Mouse (Mus musculus) 3T3-L1 (cell line): ENCODE data around the gene Slc39a8.

Experiments used
- DNase-seq: peaks from one replicate; pipeline ENCODE4 v3.0.0-alpha.2; 2015; ENCODE audit warnings: low read depth, low spot score

Slc39a8 gene

GRCm38 (mm10) chr3:135825016-135825753, at the start of gene Slc39a8:
Slc39a8 (plus strand) TSS chr3:135825279.
- peak; percentile 56 for DNase-seq

DNA sequence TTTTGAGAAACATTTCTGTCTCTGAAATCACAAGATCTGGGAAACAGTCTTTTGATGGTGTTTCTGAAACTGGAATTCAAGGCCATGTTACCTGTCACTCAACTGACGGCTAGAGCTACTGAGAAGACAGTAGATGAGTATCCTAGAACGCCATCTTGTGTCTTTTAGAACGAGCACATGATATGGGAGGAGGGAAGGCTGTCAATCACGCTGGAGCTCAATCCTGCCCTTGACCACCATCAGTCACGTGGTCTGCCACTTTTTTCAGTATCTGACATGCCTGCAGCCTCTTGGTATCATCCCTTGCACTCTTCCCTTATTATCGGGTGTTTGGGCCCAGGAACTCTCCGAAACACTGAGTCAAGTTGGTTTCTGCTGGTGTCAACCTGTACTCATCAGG, 40.0 kb upstream of the Slc39a8 start:
- DNase-seq: no peak

GRCm38 (mm10) chr3:135796117-135796516, 29.0 kb upstream of the Slc39a8 start:
- no peak for DNase-seq

GRCm38 (mm10) chr3:135798241-135798640, 26.8 kb upstream of the Slc39a8 start:
- no peak for DNase-seq

DNA sequence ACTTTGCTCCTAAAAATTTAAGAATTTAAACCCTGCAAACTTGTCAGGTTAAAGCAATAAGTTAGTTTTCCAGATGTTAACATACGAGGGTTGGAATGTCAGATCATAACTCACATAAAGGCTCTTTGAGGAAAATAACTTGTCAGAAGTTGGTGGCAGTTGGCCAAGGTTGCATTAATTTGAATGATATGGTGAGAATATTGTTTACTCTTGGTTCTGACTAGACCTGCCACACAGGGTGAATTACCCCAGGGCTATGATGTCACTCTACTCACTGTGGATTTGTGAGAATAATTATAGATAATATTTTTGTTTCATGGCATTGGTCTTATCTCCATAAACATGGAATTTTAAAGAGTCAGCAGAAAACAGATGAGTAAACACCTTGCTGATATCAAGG, 26.4 kb upstream of the Slc39a8 start:
- DNase-seq: peak; percentile 68

DNA sequence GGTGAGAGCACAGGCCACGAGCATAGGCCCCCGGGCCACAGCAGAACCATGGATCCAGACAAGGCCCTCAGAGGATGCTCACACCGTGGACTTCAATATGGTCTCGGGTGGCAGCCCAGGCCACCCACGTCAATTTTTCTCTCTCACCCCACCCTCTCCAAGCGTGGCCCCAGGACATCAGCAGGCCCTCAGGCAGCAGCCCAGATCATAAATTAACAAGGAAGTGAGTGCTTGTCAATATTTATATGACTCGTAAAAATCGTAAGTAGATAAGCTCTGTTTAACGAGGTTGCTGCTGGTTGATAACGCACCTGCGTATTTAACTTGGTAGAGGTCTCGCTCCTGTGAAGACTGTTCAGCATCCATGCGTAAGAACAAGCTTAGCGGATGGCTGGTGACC, 10.4 kb upstream of the Slc39a8 start:
- no peak for DNase-seq

DNA sequence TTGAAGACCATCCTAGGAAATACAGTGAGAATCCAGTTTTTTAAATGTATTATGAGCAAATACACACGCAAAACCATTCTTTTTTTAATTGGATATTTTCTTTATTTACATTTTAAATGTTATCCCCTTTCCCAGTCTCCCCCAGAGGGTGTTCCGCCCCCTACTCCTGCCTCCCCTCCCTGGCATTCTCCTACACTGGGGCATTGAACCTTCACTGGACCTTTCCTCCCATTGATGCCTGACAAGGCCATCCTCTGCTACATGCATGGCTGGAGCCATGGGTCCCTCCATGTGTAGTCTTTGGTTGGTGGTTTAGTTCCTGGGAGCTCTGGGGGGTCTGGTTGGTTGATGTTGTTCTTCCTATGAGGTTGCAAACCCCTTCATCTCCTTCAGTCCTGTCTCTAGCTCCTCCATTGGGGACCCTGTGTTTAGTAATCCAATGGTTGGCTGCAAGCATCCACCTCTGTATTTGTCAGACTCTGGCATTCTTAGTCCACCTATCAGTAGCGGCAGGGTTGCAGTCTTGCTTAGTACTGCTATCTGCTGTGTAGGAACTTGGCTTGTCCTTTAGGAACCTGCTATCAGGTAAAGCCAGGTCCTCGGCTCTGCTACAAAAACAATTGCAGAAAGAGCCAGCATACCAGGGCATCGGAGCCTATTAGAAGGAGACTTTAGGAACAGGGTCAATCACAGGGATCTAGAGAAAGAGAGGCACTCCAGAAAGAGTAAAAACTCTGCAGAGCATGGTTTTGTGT, 8.9 kb upstream of the Slc39a8 start:
- no peak for DNase-seq

DNA sequence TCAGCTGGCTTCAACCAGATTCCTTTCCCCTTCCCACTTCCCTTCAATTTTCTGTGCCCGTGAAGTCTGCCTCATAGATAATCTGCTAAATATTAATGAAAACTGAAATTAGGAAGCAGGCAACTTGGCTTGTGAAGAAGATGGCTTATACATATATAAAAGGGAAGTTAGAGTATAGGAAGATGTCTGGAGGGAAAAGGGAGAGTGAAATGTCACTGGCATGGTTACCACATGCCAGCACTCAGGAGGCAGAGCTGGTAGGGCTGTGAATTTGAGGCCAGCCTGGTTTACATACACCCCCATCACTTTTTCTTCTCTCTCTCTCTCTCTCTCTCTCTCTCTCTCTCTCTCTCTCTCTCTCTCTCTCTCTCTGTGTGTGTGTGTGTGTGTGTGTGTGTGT, 8.0 kb upstream of the Slc39a8 start:
- no peak for DNase-seq

GRCm38 (mm10) chr3:135824436-135824835, 643 bp upstream of the Slc39a8 start:
- DNase-seq: no peak

- peak; percentile 6 for DNase-seq
These were observed 940 bp downstream of the Slc39a8 start for GRCm38 (mm10) chr3:135825754-135826683.

DNA sequence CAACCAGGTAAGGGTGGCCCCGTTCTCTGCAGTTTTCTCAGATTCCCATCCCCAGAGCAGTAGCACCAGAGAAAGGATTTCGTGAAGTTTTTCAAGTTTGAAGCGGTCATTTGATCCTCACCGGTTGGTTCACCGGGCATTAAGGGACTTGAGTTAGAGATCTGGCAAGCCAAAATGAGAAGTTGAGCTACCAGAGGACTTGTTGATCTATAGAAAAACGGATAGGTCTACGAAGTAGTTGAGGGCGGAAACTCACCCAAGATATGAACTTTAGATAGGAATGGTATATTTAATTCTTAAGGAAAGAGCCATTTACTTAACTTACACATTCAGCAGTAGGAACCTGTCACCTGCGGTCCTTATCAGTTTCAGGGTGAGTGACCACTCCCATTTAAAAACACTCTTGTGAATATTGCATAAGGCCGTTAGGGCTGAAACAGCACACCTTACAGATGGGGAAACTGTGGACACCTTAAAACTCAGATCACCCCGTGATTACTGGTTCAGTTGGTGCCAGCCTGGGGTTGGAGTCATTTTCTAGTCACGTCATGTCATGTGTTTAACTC, 1.7 kb downstream of the Slc39a8 start:
- DNase-seq: no peak

DNA sequence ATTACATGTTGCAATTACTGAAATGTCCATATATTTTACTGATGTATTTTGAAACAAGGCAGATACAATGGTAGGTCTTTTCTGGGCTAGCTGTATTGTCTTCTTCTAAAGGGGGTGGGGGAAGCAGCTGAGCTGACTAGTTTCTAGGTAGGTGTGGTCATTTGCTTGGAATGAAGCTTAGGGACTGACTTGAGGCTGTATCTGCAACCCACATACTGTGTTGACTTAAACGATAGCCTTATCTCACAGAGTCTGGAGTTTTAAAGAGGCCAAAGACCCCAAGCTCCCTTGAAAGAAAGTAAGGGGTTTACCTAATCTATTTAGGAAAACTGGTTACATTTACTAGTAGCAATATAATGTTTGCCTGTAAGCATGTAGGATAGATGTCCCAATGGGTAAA, 2.9 kb downstream of the Slc39a8 start:
- DNase-seq: no peak

GRCm38 (mm10) chr3:135832496-135832895, 7.4 kb downstream of the Slc39a8 start:
- DNase-seq: no peak

DNA sequence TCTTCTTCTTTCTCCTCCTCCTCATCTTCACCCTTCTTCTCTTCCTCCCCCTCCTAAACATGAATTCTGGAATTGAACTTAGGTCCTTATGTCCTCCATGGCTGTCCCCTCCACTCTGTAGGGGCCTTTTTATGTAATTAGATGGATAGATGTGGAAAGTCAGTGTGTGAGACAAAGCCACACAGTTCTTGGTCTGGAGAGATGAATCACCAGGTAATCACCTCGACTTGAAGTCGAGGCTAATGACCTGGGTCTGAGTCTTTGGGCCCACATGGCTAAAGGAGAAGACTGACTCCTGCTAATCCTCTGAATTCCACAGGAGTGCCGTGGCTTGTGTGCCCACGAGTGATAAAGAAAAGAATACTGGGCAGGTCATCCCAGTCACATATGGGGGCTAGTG, 7.8 kb downstream of the Slc39a8 start:
- DNase-seq: no peak

DNA sequence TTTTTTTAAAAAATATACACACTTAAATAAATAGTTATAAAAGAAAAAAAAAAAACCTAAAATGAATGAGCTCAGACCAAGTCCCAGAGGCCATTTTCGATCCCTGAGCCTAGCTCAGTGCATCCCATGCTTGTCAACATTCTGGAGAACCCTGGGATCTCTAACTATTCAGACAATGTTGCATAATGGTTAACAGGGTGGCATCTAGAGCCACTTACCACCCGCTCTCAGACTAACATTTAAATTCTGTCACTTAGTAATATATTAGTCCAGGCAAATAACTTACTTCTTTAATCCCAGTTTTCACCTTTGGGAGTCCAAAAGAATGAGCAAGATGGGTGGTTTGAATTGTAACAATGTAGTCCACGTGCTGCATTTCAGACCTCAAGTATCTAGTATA, 9.9 kb downstream of the Slc39a8 start:
- DNase-seq: no peak

GRCm38 (mm10) chr3:135839535-135839934, 14.5 kb downstream of the Slc39a8 start:
- DNase-seq: no peak

DNA sequence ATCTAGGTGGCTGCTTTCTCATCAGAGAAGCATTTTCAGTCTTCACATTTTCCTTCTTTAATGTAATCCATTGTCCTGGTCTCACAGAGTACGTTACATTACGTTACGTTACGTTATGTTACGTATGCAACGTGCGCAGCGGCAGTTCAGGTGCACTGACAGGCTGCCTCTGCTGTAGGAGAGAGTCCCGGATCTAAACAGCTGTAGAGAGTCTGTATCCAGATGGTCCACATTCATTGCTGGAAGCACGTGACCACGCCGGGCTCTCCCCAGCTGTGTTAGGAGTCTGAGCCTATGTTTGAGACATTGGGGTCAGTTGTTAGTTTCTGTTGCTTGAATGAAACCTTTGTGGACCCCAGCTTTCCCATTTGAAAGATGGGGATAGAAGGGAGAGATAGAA, 15.1 kb downstream of the Slc39a8 start:
- no peak for DNase-seq

DNA sequence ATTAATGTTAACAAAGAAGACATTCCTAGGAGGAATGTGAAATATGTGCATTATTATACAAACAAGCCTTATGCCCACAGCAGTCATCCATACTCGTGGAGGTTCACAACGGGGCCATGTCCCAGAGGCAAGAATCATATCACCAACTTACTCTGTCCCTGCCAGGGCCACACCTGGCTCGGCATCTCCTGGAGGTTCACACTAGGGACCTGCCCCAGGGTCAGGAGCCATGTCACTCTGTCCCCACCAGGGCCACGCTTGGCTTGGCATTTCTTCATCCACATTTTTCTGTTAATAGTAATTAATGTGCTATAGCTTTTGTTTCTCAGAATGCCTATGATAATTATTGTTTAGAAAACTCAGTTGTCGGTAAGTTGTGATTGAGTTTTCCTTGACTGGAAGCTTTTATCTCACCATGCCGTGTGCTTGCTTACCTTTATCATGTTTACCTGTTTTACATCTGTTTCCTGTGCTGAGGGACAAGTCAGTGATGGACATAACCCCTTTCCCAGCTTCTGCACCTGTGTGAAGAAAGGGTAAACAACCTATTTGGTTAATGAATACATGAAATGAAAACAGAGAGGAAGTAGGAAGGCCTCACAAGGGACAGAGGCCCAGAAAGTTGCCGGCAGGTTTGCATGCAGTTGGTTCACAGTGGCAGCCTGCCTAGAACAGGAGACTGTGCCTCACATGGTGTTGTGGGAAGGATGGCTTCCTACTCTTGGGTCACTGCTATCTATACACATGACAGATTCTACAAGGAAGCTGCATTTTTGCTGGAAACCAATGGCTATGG, 16.8 kb downstream of the Slc39a8 start:
- no peak for DNase-seq

DNA sequence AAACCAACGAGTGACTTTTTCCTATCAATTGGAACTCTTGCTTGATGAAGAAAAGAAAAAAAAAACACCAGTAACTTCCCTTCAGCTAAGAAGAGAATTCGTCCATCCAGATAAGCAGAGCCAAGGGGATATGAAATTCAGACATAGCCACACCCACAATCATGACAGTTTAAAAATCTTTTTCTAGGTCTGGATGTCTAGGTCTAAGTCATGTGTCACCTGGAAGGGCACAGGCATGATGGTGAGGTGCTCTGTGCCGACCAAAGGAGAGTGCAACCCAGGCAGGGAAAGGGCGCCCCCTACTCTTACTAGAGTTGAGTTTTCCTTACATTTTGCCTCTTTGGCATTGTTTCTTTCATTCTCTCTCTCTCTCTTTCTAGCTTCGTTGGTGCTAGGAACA, 18.1 kb downstream of the Slc39a8 start:
- no peak for DNase-seq

DNA sequence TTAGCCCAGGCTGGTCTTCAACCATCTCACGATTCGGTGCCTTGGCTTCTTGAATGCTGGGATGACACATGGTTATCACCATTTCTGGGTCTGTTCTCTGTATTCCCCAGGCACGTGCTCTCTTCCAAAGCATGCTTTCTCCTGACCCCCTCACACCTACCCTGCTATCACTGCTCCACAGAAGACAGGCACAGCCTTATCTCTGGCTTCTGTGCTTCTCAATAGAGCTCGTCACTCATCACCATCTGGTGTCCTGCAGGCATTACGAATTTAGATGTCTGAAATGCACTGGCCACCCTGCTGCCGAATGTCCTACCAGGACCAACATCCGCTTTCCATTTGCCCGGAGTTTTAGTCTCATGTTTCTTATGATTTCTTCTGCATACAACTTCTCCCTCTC, 18.6 kb downstream of the Slc39a8 start:
- DNase-seq: no peak

DNA sequence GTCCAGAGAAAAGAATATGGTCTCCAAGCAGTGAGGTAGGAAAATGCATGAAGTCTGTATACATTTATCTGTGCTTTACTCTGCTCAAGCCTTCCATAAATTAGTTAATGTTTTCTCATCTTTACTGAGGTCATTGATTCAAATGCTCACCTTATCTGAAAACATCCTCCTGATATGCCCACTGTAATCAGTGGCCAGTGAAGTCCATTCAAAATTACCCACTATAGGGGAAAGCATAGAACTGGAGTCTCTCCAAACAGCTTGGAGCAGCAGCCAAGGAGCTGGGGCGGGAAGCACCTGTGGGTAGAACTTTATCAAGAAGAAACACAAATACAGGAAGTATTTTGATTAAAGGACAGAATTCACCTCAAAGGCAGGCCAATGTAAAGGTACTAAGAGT, 19.8 kb downstream of the Slc39a8 start:
- DNase-seq: no peak
